Mouse (Mus musculus): Measurements from ENCODE around the gene Olfr1438-ps1.
"Not testable (repeated sequence)": the region's sequence is repeated elsewhere in the genome, so short reads cannot be mapped to it uniquely, and the experiment has no call there.

Gene Olfr1438-ps1

DNA sequence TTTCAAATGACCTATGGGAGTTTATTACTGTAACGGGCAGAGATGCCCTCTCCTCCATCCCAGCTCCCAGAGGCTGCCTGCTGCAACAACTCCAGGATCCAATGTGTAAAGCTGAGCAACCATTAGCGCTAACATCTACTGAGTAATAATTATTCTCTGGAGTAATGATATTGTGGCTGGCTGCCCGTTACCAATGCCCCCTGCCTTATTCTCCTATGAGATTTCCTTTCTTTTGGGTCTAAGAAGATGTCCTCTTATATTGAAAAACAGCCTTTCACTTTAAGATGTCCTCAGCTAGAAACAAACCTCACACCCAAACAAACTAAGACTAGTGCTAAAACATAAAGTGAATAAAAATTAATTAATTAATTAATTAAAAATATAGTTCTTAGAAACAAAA is at the start of gene Olfr1438-ps1:
TSS of gene Olfr1438-ps1 (minus strand) at position 101 of the 400 bp plus-strand sequence.
- DNase-seq: no peak

DNA sequence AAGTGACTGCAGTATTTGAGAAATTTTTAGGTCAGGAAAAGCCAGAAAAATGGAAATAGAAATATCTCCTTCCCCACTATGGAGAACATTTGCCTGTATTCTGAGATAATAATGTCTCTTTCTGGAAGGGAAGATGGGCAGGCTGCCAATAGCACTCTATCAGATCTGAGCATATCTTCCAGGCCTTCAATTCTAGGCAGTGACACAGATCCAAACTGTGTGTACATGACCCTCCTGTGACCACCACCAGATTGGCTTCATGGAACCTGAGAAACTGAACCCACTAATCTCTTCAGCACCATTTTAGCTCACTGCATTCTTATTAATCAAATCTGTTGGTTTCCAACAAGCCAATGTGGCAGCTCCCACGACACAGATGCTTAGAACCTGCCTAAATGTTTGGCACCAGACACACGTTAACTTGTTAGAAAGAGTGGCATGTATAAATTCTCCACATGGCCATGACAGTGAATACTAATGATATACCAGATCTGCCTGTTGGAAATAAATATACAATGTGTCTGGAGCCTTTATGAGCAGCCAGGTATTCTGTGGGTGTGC is 38.8 kb upstream of the Olfr1438-ps1 start:
- DNase-seq: no peak

DNA sequence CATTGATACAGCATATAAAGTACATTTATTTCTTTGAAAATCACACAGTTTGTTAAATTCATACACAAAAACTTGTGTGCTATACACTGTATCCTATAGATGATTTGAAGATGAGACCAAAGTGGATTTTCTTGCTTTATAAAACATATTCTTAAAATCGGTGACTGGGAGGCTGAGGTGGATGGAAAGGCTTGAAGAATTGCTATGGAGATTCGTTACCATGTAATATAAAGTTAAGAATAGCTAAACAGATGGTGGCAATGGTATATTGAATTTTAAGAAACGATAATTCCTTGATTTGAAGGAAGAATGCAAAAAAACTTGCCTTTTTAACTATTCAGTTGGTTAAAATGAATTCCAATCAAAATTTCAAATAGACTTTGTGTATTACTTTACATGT is 37.3 kb upstream of the Olfr1438-ps1 start:
- no peak for DNase-seq

DNA sequence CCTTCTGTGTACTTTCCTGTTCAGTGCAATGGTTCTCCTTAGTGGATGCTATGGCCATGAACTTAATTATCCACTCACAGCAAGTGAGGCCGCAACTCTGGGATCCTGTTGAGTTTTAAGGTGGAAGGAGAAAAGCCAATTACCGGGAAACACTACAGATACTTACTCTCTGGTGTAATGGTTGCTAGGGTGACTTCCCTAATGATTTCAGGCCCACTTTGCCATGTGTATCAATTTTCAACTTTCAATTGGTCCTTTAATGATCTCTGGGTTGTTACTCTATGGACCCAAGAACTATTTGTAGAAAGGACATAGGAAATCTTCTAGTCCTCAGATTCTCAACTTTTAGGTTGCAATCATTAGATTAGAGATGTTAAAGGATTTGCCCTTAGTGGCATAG is 10.7 kb downstream of the Olfr1438-ps1 start, which contains the start of gene Olfr1437:
TSS of gene Olfr1437 (minus strand) at position 101 of the 400 bp plus-strand sequence.
- DNase-seq: no peak

DNA sequence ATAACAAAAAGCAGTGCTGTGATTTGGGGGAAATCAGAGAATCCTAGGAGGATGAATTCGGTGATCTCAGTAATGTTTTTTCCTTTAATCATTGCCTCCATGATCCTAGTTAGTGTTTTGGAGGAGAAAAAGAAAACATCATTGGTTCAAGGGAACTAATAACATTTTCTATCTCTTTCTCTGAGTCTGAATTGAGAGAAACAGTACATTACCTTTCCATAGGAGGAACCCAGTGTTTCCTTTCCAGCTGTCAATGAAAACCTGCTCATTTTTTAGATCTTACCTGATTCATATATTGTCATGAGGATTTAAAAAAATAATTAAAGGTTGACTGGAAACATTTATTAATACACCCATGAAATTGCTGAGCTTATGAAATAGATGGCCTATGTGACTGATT is 36.7 kb downstream of the Olfr1438-ps1 start, which contains the start of gene Olfr1436:
TSS of gene Olfr1436 (minus strand) at position 101 of the 400 bp plus-strand sequence.
- DNase-seq: not testable (repeated sequence)

DNA sequence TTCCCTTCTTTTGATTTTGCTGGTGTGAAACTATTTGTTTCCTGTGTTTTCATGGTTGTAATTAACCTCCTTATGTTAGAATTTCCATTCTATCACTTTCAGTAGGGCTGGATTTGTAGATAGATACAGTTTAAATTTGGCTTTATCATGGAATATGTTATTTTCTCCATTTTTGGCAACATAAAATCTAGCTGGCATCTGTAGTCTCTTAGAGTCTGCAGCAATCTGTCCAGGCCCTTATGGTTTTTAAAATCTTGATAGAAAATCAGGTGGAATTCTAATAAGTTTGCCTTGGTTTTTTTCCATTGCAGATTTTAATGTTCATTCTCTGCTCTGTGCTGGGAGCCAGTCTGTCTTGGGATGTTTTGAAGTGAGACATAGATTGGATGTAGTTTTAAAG is 42.7 kb downstream of the Olfr1438-ps1 start:
- no peak for DNase-seq

DNA sequence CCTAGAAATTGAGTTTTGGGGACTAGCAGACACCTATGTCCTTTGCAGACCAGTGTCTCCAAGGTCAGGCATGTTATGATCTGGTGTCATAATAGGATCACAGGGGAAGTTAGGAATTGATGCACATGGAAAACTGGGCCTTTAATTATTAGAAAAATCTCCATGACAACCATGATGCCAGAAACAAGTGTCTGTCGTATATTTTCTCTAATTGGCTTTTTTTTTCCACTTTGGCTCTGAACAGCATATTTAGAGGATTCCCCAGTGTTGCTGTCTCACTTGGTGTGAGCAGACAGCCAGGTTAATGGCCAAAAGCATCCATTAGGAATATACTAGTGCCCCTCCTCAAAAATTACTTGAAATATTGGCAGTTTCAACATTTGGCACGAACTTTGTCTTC is 56.2 kb downstream of the Olfr1438-ps1 start, which contains the start of gene Olfr1434:
TSS of gene Olfr1434 (plus strand) at position 301 of the 400 bp plus-strand sequence.
- DNase-seq: no peak
